Mouse (Mus musculus) lung, adult 2 months (tissue): ENCODE data around the gene Fhad1.

Experiments
- CTCF ChIP-seq: fragments of 200-500 bp; IDR thresholded peaks from 2 replicates; pipeline ENCODE4 v1.5.1; 2011; ENCODE audit warnings: mild to moderate bottlenecking, low read length, control low read depth; ENCODE audit not compliant: insufficient read depth
- POLR2A ChIP-seq: fragments of 200-500 bp; IDR thresholded peaks from 2 replicates; pipeline ENCODE4 v1.6.1; 2011; ENCODE audit warnings: low read depth, mild to moderate bottlenecking, control low read depth, low read length, borderline replicate concordance; ENCODE audit errors: extremely low read depth

DNA sequence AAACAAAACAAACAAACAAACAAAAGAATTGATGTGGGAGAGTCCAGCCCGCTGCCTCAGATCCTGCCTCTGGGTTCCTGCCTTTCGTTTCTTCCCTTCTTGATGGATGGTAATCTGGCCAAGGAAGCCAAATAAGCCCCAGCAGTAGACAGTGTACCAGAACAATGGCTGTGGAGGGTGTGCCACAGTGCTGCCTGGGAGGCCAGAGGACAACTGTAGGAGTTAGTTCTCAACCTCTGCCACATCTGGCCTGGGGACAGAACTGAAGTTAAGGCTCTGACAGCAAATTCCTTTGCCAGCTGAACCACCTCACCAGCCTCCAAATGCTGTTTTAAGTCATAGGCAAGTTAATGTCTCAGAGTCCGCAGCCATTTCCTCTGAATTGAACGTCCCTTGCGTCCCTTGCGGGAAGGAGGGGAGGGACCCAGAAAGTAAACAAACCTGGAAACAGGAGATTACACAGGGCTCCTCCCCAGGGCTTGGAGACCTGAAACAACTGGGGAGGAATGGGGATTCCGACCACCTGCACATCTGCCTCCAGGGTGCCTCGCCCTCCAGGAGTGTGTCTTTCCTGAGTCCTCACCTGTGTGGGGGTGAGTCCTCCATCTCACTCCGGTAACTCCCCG lies 133.5 kb downstream of the Fhad1 start:
- no peak for TF ChIP-seq POLR2A
- TF ChIP-seq CTCF: no peak
